Mouse (Mus musculus): ENCODE measurements around the gene Lcn5.

Gene Lcn5

GRCm38 (mm10) chr2:25657652-25658051, at the start of gene Lcn5:
Gene Lcn5 (plus strand): TSS chr2:25657952.
- DNase-seq = no peak

GRCm38 (mm10) chr2:25608671-25609070, 49.1 kb upstream of the Lcn5 start:
- DNase-seq = peak; percentile 69

- DNase-seq = peak; percentile 22
Observed at GRCm38 (mm10) chr2:25616398-25616797, 41.4 kb upstream of the Lcn5 start.

GRCm38 (mm10) chr2:25617578-25617977, 40.2 kb upstream of the Lcn5 start, which contains the start of gene Ccdc183:
Gene Ccdc183 (minus strand): TSS chr2:25617678.
- no peak for DNase-seq

- DNase-seq = peak; percentile 11
Observed at GRCm38 (mm10) chr2:25620386-25620785, 37.4 kb upstream of the Lcn5 start.

- no peak for DNase-seq
Observed at GRCm38 (mm10) chr2:25620852-25621228, 36.9 kb upstream of the Lcn5 start.

GRCm38 (mm10) chr2:25621229-25622200, 36.2 kb upstream of the Lcn5 start, which contains the start of gene Tmem141:
Gene Tmem141 (minus strand): TSS chr2:25622005.
- peak; percentile 95 for DNase-seq

- DNase-seq = no peak
Observed at GRCm38 (mm10) chr2:25625986-25626385, 31.8 kb upstream of the Lcn5 start.

GRCm38 (mm10) chr2:25627811-25628210, 29.9 kb upstream of the Lcn5 start, which contains the start of gene Fcna:
Gene Fcna (minus strand): TSS chr2:25628030.
- no peak for DNase-seq

GRCm38 (mm10) chr2:25628738-25629137, 29.0 kb upstream of the Lcn5 start:
- DNase-seq = no peak

GRCm38 (mm10) chr2:25633616-25634015, 24.1 kb upstream of the Lcn5 start:
- no peak for DNase-seq

- no peak for DNase-seq
Observed at GRCm38 (mm10) chr2:25634046-25634445, 23.7 kb upstream of the Lcn5 start.

GRCm38 (mm10) chr2:25639890-25640289, 17.9 kb upstream of the Lcn5 start:
- DNase-seq = no peak

GRCm38 (mm10) chr2:25652902-25653301, 4.8 kb upstream of the Lcn5 start, which contains the start of gene Lcn8:
Gene Lcn8 (plus strand): TSS chr2:25653120.
- DNase-seq = no peak

- DNase-seq = no peak
Observed at GRCm38 (mm10) chr2:25654502-25654901, 3.2 kb upstream of the Lcn5 start.

- DNase-seq = peak; percentile 14
Observed at GRCm38 (mm10) chr2:25656691-25657090, 1.1 kb upstream of the Lcn5 start.

GRCm38 (mm10) chr2:25657246-25657645, 506 bp upstream of the Lcn5 start:
- peak; percentile 32 for DNase-seq

GRCm38 (mm10) chr2:25660279-25660678, 2.5 kb downstream of the Lcn5 start:
- no peak for DNase-seq

- no peak for DNase-seq
Observed at GRCm38 (mm10) chr2:25661245-25661970, 3.7 kb downstream of the Lcn5 start.

- no peak for DNase-seq
Observed at GRCm38 (mm10) chr2:25663511-25663910, 5.8 kb downstream of the Lcn5 start.

GRCm38 (mm10) chr2:25664125-25664524, 6.4 kb downstream of the Lcn5 start:
- DNase-seq = no peak

GRCm38 (mm10) chr2:25666516-25666915, 8.8 kb downstream of the Lcn5 start:
- no peak for DNase-seq

- no peak for DNase-seq
Observed at GRCm38 (mm10) chr2:25676486-25676885, 18.7 kb downstream of the Lcn5 start, which contains the start of gene Lcn6. Gene Lcn6 (plus strand): TSS chr2:25676786.

Measured in cerebellum, adult 9-11 months (tissue).